Mouse (Mus musculus): Measurements from ENCODE around the gene Pstk. TPM values are rescaled to one million over a fixed set of nuclear protein-coding genes. Genes with fewer than 3 reads are reported as not detected.
"Not testable (repeated sequence)": the region's sequence is repeated elsewhere in the genome, so short reads cannot be mapped to it uniquely, and the experiment has no call there.

Pstk gene
- total RNA-seq (2021) = 10 to 100 TPM; 30.7 to 34.8 TPM
- long read RNA-seq, experiment 1, full-length matches to known transcripts = 10 of 14 reads
- long read RNA-seq, experiment 1, partial matches to known transcripts = 1 of 14 reads
- long read RNA-seq, experiment 1, other reads (novel, unspliced or antisense) = 3 of 14 reads
- long read RNA-seq, experiment 2, full-length matches to known transcripts = 10 of 18 reads
- long read RNA-seq, experiment 2, partial matches to known transcripts = 1 of 18 reads
- long read RNA-seq, experiment 2, other reads (novel, unspliced or antisense) = 7 of 18 reads

DNA sequence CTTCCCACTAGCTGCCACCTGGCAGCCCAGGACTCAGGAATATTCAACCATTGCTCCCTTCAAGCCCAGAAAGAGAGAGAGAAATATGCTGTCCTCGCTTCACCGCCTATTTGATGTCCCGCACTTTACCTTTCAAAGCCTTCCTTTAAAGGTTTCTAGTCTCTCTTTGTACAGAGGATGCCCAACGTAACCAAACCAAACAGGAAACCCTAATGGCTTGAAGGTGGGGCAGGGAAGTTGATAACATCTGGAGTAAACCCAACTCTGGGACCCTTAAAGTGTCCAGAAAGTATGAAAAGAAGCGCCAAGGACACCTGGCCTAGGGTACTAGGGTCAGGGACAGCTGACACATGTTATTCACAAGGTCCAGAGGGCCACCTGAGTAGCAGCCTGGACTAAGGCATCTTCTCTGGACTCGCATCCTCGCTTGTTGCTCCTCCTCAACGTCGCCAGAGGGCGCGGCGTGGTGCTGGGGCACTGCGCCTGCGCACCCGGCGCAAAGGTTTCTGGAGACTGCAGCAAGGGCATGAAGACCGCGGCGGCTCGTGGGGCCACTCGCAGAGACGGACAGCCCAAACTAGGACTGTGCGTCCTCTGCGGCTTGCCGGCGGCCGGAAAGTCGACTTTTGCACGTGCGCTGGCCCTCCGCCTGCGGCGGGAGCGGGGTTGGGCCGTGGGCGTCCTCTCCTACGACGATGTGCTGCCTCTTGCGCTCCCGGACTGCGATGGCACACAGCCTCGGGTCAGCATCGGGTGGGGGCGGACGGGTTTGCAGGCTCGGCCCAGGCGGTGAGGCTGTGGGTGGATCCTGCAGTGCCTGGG is at the start of gene Pstk:
Gene Pstk, plus strand, starts transcription at position 494 of the 822 bp plus-strand sequence.
- peak; percentile 90 for DNase-seq
- intact Hi-C loops (cut with DNase I; ENCODE audit: low total_unique reads) = no loop called here

DNA sequence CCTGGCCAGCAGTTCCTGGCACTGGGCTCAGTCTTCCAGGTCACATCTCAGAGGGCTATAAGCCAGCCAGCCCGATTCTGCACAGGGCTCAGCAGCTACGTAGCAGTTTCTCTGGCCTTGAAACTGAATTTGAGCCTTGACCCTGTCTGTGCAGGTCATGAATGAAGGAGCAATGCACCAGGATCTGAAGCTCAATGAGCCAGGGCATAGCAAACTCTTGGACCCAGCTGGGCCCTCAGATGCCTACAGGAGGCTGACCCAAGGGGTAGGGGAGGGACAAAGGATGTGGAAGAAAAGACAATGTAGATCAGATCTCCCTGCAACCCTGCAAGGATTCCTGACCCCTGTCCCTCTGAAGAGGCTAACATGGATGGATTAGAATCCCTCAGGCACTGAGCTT is 48.7 kb upstream of the Pstk start, which contains the start of gene Cuzd1:
Gene Cuzd1, minus strand, starts transcription at position 101 of the 400 bp plus-strand sequence.
- intact Hi-C loops (cut with DNase I; ENCODE audit: low total_unique reads) = no loop called here
- peak; percentile 13 for DNase-seq

DNA sequence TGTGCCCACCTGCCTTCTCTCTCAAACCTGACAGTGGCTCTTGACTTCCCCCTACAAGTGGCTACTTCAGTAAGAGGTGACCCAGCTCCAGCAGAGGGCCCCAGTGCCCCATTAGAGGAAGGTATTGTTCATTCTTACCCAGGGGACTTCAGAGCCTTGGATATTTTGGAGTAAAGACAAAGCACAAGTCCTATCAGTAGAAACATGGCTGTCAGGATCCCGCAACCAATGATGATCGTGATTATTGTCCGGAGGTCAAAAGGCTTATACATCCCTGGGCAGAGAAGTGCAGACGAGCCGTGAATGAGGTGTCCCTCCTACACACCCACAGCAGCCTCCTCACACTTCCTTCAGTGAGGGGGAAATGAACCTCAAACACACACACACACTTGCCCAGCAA is 43.9 kb upstream of the Pstk start:
- intact Hi-C loops (cut with DNase I; ENCODE audit: low total_unique reads) = no loop called here
- DNase-seq = no peak

GRCm38 (mm10) chr7:131329416-131329815 is 41.5 kb upstream of the Pstk start, which contains the start of gene Fam24b:
Gene Fam24b, minus strand, starts transcription at chr7:131329516.
- intact Hi-C loops (cut with DNase I; ENCODE audit: low total_unique reads) = no loop called here

DNA sequence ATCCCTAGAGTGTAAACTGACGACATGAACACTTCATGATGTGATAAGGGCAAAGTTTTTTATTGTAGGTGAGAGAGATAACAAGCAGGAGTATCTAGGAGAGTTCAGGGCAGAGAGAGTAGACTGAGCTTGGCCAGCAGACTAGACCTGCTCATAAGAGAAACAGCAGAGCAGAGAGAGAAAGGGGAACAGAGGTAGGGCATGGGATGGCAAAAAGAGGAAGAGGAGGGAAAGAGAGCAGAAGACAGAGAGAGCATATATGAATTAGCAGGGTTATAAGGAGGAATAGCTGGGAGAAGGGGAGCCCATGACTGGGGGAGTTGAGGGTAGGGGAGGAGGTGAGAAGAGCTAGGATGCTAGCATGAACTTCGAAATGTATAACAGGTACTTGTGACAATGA is 39.3 kb upstream of the Pstk start:
- intact Hi-C loops (cut with DNase I; ENCODE audit: low total_unique reads) = no loop called here
- no peak for DNase-seq

More at GRCm38 (mm10) chr7:131329416-131329815, 41.5 kb upstream of the Pstk start, which contains the start of gene Fam24b:
- DNase-seq = no peak

GRCm38 (mm10) chr7:131333564-131333963 is 37.4 kb upstream of the Pstk start, which contains the start of gene Fam24a:
Gene Fam24a, plus strand, starts transcription at chr7:131333864.
- DNase-seq = no peak
- intact Hi-C loops (cut with DNase I; ENCODE audit: low total_unique reads) = no loop called here

GRCm38 (mm10) chr7:131337502-131338068 is 33.4 kb upstream of the Pstk start:
- DNase-seq = no peak
- intact Hi-C loops (cut with DNase I; ENCODE audit: low total_unique reads) = no loop called here

DNA sequence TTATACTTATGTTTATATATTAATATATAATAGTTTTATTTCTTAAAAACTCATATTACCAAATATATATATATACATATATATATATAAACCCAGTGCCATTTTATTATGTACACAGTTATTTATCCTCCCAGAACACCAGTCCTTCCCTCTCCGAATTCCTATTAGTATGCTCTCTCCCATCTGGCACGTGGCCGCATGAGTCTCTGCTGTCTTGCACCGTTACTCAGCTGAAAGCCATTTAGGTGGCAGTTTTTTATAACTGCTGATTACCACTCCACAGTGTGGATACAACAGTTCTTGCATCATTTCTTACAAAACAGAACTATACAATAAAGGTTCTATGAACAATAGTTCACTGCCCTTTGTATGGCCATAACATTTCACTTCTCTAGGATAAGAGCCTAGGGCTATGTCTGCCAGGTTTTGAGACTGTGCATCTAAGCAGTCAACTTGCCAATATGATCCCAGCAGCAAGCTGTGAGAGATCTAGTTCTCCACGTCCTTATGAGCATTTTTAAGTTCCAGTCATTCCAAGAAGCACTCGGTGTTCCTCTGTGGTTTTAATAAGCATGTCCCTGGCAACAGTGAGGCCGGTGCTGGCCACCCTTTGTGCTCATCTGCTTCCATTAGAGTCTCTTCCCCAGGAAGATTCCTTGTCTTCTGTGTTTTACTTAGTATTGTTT is 24.9 kb upstream of the Pstk start:
- intact Hi-C loops (cut with DNase I; ENCODE audit: low total_unique reads) = no loop called here
- DNase-seq = no peak

DNA sequence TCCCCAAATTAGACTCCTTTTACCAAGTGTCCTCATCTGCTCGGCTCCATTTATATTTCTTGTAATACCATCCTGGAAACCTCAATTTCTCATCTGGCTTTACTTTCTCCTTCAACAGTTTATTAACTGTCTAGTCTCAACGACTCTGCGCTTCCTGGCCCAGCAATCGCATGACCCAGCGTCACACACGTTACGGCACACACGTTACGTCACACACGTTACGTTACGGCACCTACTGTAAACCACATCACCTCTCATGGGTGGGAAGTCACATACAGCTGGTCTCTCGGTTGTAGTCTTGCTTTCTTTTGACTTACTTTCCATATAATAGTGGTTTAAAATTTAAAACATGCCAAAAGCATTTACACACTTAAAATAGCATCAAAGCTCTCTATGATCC is 14.8 kb upstream of the Pstk start:
- intact Hi-C loops (cut with DNase I; ENCODE audit: low total_unique reads) = no loop called here
- DNase-seq = no peak

GRCm38 (mm10) chr7:131362269-131362614 is 8.7 kb upstream of the Pstk start:
- DNase-seq = no peak
- intact Hi-C loops (cut with DNase I; ENCODE audit: low total_unique reads) = no loop called here

- peak; percentile 96 for DNase-seq
- intact Hi-C loops (cut with DNase I; ENCODE audit: low total_unique reads) = no loop called here
Measured at GRCm38 (mm10) chr7:131362615-131363300, 8.2 kb upstream of the Pstk start, which contains the start of gene 2310057M21Rik. Gene 2310057M21Rik, minus strand, starts transcription at chr7:131362759.

- no peak for DNase-seq
- intact Hi-C loops (cut with DNase I; ENCODE audit: low total_unique reads) = no loop called here
Measured at GRCm38 (mm10) chr7:131364131-131364530, 6.8 kb upstream of the Pstk start.

- DNase-seq = no peak
- intact Hi-C loops (cut with DNase I; ENCODE audit: low total_unique reads) = no loop called here
Measured at GRCm38 (mm10) chr7:131371470-131371860, 524 bp downstream of the Pstk start.

- intact Hi-C loops (cut with DNase I; ENCODE audit: low total_unique reads) = no loop called here
Measured at GRCm38 (mm10) chr7:131371880-131372651, 1.1 kb downstream of the Pstk start.

GRCm38 (mm10) chr7:131391761-131392160 is 20.8 kb downstream of the Pstk start:
- intact Hi-C loops (cut with DNase I; ENCODE audit: low total_unique reads); DNase-seq: not testable (repeated sequence)

More at GRCm38 (mm10) chr7:131371880-131372651, 1.1 kb downstream of the Pstk start:
- DNase-seq = no peak

- intact Hi-C loops (cut with DNase I; ENCODE audit: low total_unique reads) = no loop called here
- no peak for DNase-seq
Measured at GRCm38 (mm10) chr7:131409321-131409987, 38.5 kb downstream of the Pstk start.

DNA sequence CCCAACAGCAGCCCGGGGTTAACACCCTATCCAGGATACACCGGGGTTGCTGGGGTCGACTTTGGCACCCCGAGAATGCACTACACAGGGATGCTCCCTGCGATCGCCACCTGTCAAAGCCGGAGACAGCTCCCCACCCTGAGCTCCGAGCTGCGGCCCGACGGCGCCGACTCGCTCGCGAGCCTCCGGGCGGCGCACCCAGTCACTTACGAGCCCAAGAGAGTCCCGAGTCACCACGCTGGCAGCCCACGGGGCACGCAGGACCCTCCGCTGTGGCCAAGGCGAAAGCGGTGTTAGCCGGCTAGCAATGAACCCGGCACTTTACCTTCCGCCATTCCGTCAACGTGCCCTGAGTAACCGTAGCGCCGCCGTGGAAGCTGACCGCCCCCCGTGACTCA is 39.0 kb downstream of the Pstk start:
- intact Hi-C loops (cut with DNase I; ENCODE audit: low total_unique reads) = no loop called here
- DNase-seq = no peak

Measured in gastrocnemius, postnatal 14 days (tissue).